Mouse (Mus musculus) 3134 (cell line): ENCODE results near the gene Hexb.

Source experiments
- DNase-seq: peaks from one replicate; pipeline ENCODE4 v3.0.0-alpha.2; 2011; ENCODE audit warnings: low spot score; ENCODE audit not compliant: insufficient read length; ENCODE audit errors: extremely low read depth

The Hexb gene

GRCm38 (mm10) chr13:97197932-97198562 lies at the start of gene Hexb:
Gene Hexb, minus strand, starts transcription at chr13:97198357.
- DNase-seq: peak; percentile 83

GRCm38 (mm10) chr13:97247754-97248153 lies 49.6 kb upstream of the Hexb start:
- no peak for DNase-seq

- DNase-seq: no peak
Observed at GRCm38 (mm10) chr13:97246217-97246616, 48.1 kb upstream of the Hexb start.

- no peak for DNase-seq
Observed at GRCm38 (mm10) chr13:97245157-97245556, 47.0 kb upstream of the Hexb start.

- no peak for DNase-seq
Observed at GRCm38 (mm10) chr13:97244712-97245105, 46.6 kb upstream of the Hexb start.

- no peak for DNase-seq
Observed at GRCm38 (mm10) chr13:97243962-97244711, 46.0 kb upstream of the Hexb start.

GRCm38 (mm10) chr13:97242716-97243115 lies 44.6 kb upstream of the Hexb start:
- no peak for DNase-seq

GRCm38 (mm10) chr13:97241787-97242280 lies 43.7 kb upstream of the Hexb start:
- no peak for DNase-seq

- DNase-seq: peak; percentile 95
Observed at GRCm38 (mm10) chr13:97240965-97241786, 43.0 kb upstream of the Hexb start, which contains the start of gene Enc1. Gene Enc1, plus strand, starts transcription at chr13:97241105.

- peak; percentile 86 for DNase-seq
Observed at GRCm38 (mm10) chr13:97240279-97240964, 42.3 kb upstream of the Hexb start.

- peak; percentile 63 for DNase-seq
Observed at GRCm38 (mm10) chr13:97239343-97240180, 41.4 kb upstream of the Hexb start.

- DNase-seq: no peak
Observed at GRCm38 (mm10) chr13:97238181-97238981, 40.2 kb upstream of the Hexb start.

GRCm38 (mm10) chr13:97237700-97238099 lies 39.5 kb upstream of the Hexb start:
- no peak for DNase-seq

- no peak for DNase-seq
Observed at GRCm38 (mm10) chr13:97235911-97236310, 37.8 kb upstream of the Hexb start.

- DNase-seq: no peak
Observed at GRCm38 (mm10) chr13:97234785-97235417, 36.7 kb upstream of the Hexb start.

GRCm38 (mm10) chr13:97233092-97233491 lies 34.9 kb upstream of the Hexb start:
- no peak for DNase-seq

- no peak for DNase-seq
Observed at GRCm38 (mm10) chr13:97230101-97230500, 31.9 kb upstream of the Hexb start.

- no peak for DNase-seq
Observed at GRCm38 (mm10) chr13:97227795-97228194, 29.6 kb upstream of the Hexb start.
